Mouse (Mus musculus): ENCODE data around the gene Nmbr. TPM values are rescaled to one million over a fixed set of nuclear protein-coding genes. Genes with fewer than 3 reads are reported as not detected.

The Nmbr gene
- polyA plus RNA-seq, 1 experiment from 2014 or later = 0.19 TPM

DNA sequence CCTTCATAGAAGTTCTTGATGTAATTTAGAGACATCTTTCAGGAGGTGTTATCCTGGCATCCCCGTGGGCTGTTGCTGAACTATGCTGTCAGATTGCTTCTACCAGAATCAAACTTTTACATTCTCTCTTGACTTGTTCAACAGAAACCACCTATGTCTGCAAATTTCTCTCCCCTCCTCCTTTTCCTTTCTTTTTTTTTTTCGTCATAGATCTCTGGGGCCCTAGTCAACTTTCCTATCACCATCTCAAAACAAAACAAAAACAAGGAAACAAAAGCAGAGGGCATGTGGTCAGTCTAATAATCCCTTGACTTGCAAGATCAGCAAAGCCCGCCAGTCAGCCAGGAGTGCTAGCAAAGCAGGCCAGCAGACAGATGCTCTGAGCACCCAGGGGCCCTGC lies 12.7 kb downstream of the Nmbr start, which contains the start of gene Gje1:
TSS of gene Gje1 (minus strand) at position 101 of the 400 bp plus-strand sequence.
- H3K36me3 ChIP-seq (ENCODE audit: control insufficient read depth, insufficient read depth, low read length) = no peaks in the 10 kb centered on the region
- 50% methylated on average over 3 of the region's 3 CpGs for WGBS (ENCODE audit: insufficient replicate concordance)
- no peak for ATAC-seq (replicated peaks; ENCODE audit: insufficient number of reproducible peaks, low FRiP score, low TSS enrichment)

DNA sequence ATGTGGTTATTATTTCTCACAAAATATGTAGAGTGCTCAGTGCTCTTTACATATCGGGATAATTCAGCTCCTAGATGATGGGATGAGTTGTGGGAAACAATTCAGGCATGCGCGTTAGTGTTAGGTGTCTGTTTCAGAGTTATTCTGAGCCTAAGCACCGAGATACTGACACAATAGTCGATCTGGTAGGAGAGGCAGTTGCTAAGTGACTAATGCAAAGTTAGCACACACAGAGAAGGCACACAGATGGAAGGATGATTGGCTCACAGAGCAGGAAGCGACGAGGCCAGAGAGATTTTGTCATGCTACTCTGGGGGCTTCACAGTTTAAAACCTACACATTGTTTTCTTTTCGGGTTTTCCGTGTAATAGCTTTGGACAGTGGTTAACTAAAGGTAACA lies 20.3 kb downstream of the Nmbr start:
- no peaks in the 10 kb centered on the region for H3K9me3 ChIP-seq (replicated peaks; ENCODE audit: control insufficient read depth, low read length)
- H3K9ac ChIP-seq (ENCODE audit: low read depth, low read length) = no peak overlapping the region
- H3K27me3 ChIP-seq (ENCODE audit: control insufficient read depth, insufficient read depth, low read length) = no peaks in the 10 kb centered on the region
- H3K4me1 ChIP-seq (ENCODE audit: control insufficient read depth, insufficient read depth, low read length) = no peaks in the 10 kb centered on the region
- no peaks in the 10 kb centered on the region for H3K36me3 ChIP-seq (ENCODE audit: control insufficient read depth, insufficient read depth, low read length)
- no peak overlapping the region for H3K4me2 ChIP-seq
- no peak overlapping the region for H3K27ac ChIP-seq (ENCODE audit: low read depth, low read length)
- 55% methylated on average over 9 of the region's 9 CpGs for WGBS (ENCODE audit: insufficient replicate concordance)
- no peak overlapping the region for H3K4me3 ChIP-seq (ENCODE audit: low read depth, low read length)
- ATAC-seq (replicated peaks; ENCODE audit: insufficient number of reproducible peaks, low FRiP score, low TSS enrichment) = no peak

More for the DNA sequence above, 12.7 kb downstream of the Nmbr start, which contains the start of gene Gje1:
- Histone ChIP-seq H3K9ac (ENCODE audit: low read depth, low read length) (no peak within 1 kb of the TSS), H3K4me1 (ENCODE audit: control insufficient read depth, insufficient read depth, low read length) (no peaks in the 10 kb centered on the region), H3K27me3 (ENCODE audit: control insufficient read depth, insufficient read depth, low read length) (no peaks in the 10 kb centered on the region), H3K9me3 (replicated peaks; ENCODE audit: control insufficient read depth, low read length) (no peaks in the 10 kb centered on the region), H3K4me3 (ENCODE audit: low read depth, low read length) (no peak within 1 kb of the TSS), H3K4me2 (no peak within 1 kb of the TSS), H3K27ac (ENCODE audit: low read depth, low read length) (no peak within 1 kb of the TSS)

DNA sequence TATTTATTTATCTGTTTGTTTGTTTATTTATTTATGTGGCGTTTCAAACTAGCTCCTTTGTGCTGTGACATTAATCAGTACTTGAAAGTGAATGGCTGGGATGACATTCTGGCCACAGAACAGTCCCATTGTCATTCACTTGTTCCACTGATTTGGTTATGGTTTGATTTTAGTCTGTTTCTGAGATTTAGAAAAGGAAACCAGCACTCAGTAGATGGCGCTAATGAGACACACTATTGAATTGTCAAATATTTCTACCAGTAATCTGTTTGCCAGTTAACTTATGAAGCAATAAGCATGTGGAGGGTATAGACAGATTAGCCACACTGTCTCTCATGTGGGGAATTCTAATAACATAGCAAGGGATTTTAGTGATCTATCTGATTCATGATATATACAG lies 28.9 kb downstream of the Nmbr start:
- no peak overlapping the region for H3K27ac ChIP-seq (ENCODE audit: low read depth, low read length)
- no peak for ATAC-seq (replicated peaks; ENCODE audit: insufficient number of reproducible peaks, low FRiP score, low TSS enrichment)
- H3K4me3 ChIP-seq (ENCODE audit: low read depth, low read length) = no peak overlapping the region
- H3K9ac ChIP-seq (ENCODE audit: low read depth, low read length) = no peak overlapping the region
- no peaks in the 10 kb centered on the region for H3K36me3 ChIP-seq (ENCODE audit: control insufficient read depth, insufficient read depth, low read length)
- H3K27me3 ChIP-seq (ENCODE audit: control insufficient read depth, insufficient read depth, low read length) = no peaks in the 10 kb centered on the region
- WGBS (ENCODE audit: insufficient replicate concordance) = 7% methylated on average over 2 of the region's 2 CpGs
- H3K9me3 ChIP-seq (replicated peaks; ENCODE audit: control insufficient read depth, low read length) = no peaks in the 10 kb centered on the region
- no peaks in the 10 kb centered on the region for H3K4me1 ChIP-seq (ENCODE audit: control insufficient read depth, insufficient read depth, low read length)
- no peak overlapping the region for H3K4me2 ChIP-seq

DNA sequence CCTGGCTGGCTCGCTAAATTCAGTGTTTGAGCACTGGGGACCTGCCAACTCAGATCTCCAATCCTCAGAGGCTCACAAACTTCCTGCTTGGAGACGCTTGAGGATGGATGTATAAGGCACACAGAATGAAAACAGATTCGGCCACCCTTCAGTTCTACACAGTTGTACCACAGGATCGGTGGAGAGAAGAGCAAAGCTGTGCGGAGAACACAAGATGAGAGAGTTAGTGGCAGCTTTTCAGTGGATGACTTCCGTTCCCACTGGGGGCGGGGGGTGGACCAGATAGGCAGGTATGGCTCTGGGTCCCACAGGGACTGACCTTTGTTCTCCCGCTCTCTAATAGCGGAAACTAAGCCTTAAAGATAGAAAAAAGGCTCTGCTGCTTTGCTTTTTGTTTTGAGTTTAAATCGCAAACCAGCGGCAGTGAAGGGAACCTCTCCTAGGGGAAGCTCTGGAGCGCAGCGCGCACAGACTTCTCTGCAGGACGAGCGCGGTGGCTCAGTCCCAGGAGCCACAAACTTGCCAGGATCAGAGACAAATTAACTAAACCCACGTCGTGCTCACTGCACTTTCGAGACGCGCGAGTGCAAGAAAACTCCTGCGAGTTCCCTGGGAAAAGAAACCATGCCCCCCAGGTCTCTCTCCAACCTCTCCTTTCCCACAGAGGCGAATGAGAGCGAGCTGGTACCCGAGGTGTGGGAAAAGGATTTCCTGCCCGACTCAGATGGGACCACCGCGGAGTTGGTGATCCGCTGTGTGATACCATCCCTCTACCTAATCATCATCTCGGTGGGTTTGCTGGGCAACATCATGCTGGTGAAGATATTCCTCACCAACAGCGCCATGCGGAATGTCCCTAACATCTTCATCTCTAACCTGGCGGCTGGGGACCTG lies 54.5 kb downstream of the Nmbr start:
- Histone ChIP-seq H3K4me2 (peak overlapping the region; percentile 86), H3K4me3 (ENCODE audit: low read depth, low read length) (peak overlapping the region; percentile 47), H3K36me3 (ENCODE audit: control insufficient read depth, insufficient read depth, low read length) (no peaks in the 10 kb centered on the region), H3K27me3 (ENCODE audit: control insufficient read depth, insufficient read depth, low read length) (peaks cover 10% of the 10 kb centered on the region; the same call in 1 of the 2 replicates), H3K9ac (ENCODE audit: low read depth, low read length) (no peak overlapping the region; the same call in 1 of the 2 replicates), H3K4me1 (ENCODE audit: control insufficient read depth, insufficient read depth, low read length) (no peaks in the 10 kb centered on the region), H3K9me3 (replicated peaks; ENCODE audit: control insufficient read depth, low read length) (no peaks in the 10 kb centered on the region), H3K27ac (ENCODE audit: low read depth, low read length) (no peak overlapping the region)
- no peak; the same call in 1 of the 2 replicates for ATAC-seq (replicated peaks; ENCODE audit: insufficient number of reproducible peaks, low FRiP score, low TSS enrichment)
- WGBS (ENCODE audit: insufficient replicate concordance) = 3% methylated on average over 35 of the region's 35 CpGs

DNA sequence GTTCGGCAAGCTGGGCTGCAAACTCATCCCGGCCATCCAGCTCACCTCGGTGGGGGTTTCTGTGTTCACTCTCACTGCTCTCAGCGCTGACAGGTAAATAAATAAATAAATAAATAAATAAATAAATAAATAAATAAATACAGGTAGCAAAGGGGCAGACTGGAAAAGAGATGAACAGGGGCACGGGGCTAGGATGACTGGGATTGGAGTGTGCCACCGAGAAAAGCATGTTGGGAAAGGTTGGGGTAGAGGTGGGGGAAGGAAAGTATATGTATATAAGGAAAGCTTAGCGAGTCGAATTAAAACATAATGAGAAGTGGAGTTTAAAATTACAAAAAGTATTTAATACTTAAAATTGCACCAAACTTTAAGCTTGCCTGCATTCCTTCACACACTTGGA lies 55.2 kb downstream of the Nmbr start:
- Histone ChIP-seq H3K27ac (ENCODE audit: low read depth, low read length) (no peak overlapping the region), H3K4me2 (peak overlapping the region; percentile 86), H3K4me3 (ENCODE audit: low read depth, low read length) (peak overlapping the region; percentile 47), H3K9me3 (replicated peaks; ENCODE audit: control insufficient read depth, low read length) (no peaks in the 10 kb centered on the region), H3K36me3 (ENCODE audit: control insufficient read depth, insufficient read depth, low read length) (no peaks in the 10 kb centered on the region), H3K27me3 (ENCODE audit: control insufficient read depth, insufficient read depth, low read length) (peaks cover 10% of the 10 kb centered on the region; the same call in 1 of the 2 replicates), H3K4me1 (ENCODE audit: control insufficient read depth, insufficient read depth, low read length) (no peaks in the 10 kb centered on the region), H3K9ac (ENCODE audit: low read depth, low read length) (no peak overlapping the region)
- ATAC-seq (replicated peaks; ENCODE audit: insufficient number of reproducible peaks, low FRiP score, low TSS enrichment) = no peak
- 22% methylated on average over 8 of the region's 8 CpGs for WGBS (ENCODE audit: insufficient replicate concordance)

DNA sequence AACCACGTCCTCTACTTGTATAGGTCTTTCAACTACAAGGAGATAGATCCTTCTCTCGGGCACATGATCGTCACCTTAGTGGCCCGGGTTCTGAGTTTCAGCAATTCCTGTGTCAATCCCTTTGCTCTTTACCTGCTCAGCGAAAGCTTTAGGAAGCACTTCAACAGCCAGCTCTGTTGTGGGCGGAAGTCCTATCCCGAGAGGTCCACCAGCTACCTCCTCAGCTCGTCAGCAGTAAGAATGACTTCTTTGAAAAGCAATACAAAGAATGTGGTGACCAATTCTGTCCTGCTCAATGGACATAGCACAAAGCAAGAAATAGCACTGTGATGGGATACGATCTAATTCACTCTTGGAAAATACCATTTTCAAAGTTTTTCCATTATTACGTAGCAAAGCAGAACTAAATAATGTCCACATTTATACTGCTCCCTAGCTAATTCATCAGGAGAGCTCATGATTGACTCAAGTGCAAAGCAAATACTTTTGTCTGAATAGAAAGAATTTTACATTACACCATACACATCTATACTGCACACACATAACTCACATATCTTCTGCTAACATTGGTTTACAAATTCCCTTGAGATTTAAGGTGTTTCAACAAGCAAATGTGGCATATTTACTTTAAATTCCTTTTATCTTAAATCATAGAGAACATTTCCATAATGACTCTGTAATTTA lies 65.0 kb downstream of the Nmbr start:
- Histone ChIP-seq H3K4me2 (no peak overlapping the region), H3K4me1 (ENCODE audit: control insufficient read depth, insufficient read depth, low read length) (no peaks in the 10 kb centered on the region), H3K36me3 (ENCODE audit: control insufficient read depth, insufficient read depth, low read length) (no peaks in the 10 kb centered on the region), H3K4me3 (ENCODE audit: low read depth, low read length) (no peak overlapping the region), H3K27me3 (ENCODE audit: control insufficient read depth, insufficient read depth, low read length) (no peaks in the 10 kb centered on the region), H3K9ac (ENCODE audit: low read depth, low read length) (no peak overlapping the region), H3K9me3 (replicated peaks; ENCODE audit: control insufficient read depth, low read length) (no peaks in the 10 kb centered on the region), H3K27ac (ENCODE audit: low read depth, low read length) (no peak overlapping the region)
- WGBS (ENCODE audit: insufficient replicate concordance) = 80% methylated on average over 10 of the region's 10 CpGs
- no peak for ATAC-seq (replicated peaks; ENCODE audit: insufficient number of reproducible peaks, low FRiP score, low TSS enrichment)

DNA sequence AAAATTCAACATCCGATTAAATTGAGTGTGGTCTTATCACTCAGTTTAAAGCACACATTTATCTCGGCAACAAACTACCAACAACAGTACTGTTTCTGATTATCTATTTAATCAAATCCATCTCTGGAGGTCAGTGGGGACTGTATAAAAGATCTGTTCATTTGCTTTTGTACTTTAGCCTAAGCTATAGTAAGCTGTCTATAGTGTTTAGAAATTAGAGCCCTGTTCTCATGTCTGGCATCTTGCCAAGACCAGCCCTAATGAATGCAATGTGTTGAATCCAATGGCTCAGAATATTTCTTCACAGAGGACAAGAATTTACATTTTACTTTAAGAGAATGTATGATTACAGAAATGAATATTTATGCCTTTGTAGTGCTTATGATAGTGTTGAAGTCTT lies 69.1 kb downstream of the Nmbr start:
- Histone ChIP-seq H3K4me2 (no peak overlapping the region), H3K4me3 (ENCODE audit: low read depth, low read length) (no peak overlapping the region), H3K4me1 (ENCODE audit: control insufficient read depth, insufficient read depth, low read length) (no peaks in the 10 kb centered on the region), H3K27ac (ENCODE audit: low read depth, low read length) (no peak overlapping the region), H3K9ac (ENCODE audit: low read depth, low read length) (no peak overlapping the region), H3K36me3 (ENCODE audit: control insufficient read depth, insufficient read depth, low read length) (no peaks in the 10 kb centered on the region), H3K27me3 (ENCODE audit: control insufficient read depth, insufficient read depth, low read length) (no peaks in the 10 kb centered on the region), H3K9me3 (replicated peaks; ENCODE audit: control insufficient read depth, low read length) (no peaks in the 10 kb centered on the region)
- no peak for ATAC-seq (replicated peaks; ENCODE audit: insufficient number of reproducible peaks, low FRiP score, low TSS enrichment)
- WGBS (ENCODE audit: insufficient replicate concordance) = 78% methylated on average over 2 of the region's 2 CpGs

DNA sequence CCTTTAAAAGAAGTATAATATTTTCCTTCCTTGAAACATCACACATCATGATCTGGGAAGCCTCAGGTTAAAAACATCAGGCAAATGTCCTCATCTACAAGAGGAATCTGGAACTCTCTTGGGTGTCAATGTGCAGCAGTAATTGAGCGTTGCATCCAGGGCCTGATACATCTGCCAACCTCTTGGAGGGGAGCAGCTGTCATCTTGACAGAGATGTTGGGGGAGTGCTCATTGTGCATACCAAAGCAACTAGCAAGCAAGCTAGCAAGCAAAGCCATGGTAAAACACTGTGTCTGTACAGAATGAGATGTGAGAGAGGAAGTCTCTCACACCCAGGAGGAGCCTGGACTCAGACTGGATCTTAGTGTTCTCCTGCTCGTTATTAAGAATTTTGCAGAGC lies 84.6 kb downstream of the Nmbr start:
- Histone ChIP-seq H3K4me1 (ENCODE audit: control insufficient read depth, insufficient read depth, low read length) (no peaks in the 10 kb centered on the region), H3K9ac (ENCODE audit: low read depth, low read length) (no peak overlapping the region), H3K4me2 (no peak overlapping the region), H3K9me3 (replicated peaks; ENCODE audit: control insufficient read depth, low read length) (no peaks in the 10 kb centered on the region), H3K4me3 (ENCODE audit: low read depth, low read length) (no peak overlapping the region), H3K36me3 (ENCODE audit: control insufficient read depth, insufficient read depth, low read length) (no peaks in the 10 kb centered on the region), H3K27ac (ENCODE audit: low read depth, low read length) (no peak overlapping the region), H3K27me3 (ENCODE audit: control insufficient read depth, insufficient read depth, low read length) (no peaks in the 10 kb centered on the region)
- WGBS (ENCODE audit: insufficient replicate concordance) = 49% methylated on average over 2 of the region's 2 CpGs
- ATAC-seq (replicated peaks; ENCODE audit: insufficient number of reproducible peaks, low FRiP score, low TSS enrichment) = no peak
